Mouse (Mus musculus) thymus, adult 2 months (tissue): ENCODE data around the gene Msantd1.

Experiments used
- CTCF ChIP-seq: fragments of 200-500 bp; IDR thresholded peaks from 2 replicates; pipeline ENCODE4 v1.5.1; 2012; ENCODE audit warnings: mild to moderate bottlenecking, control low read depth, low read length, moderate library complexity, borderline replicate concordance; ENCODE audit not compliant: control insufficient read depth, poor library complexity, insufficient read depth; ENCODE audit errors: extremely low read depth
- POLR2A ChIP-seq: fragments of 200-500 bp; IDR thresholded peaks from 2 replicates; pipeline ENCODE4 v1.6.1; 2012; ENCODE audit warnings: mild to moderate bottlenecking, low read length, control low read depth, moderate library complexity; ENCODE audit not compliant: control insufficient read depth, poor library complexity, insufficient read depth; ENCODE audit errors: extremely low read depth

DNA sequence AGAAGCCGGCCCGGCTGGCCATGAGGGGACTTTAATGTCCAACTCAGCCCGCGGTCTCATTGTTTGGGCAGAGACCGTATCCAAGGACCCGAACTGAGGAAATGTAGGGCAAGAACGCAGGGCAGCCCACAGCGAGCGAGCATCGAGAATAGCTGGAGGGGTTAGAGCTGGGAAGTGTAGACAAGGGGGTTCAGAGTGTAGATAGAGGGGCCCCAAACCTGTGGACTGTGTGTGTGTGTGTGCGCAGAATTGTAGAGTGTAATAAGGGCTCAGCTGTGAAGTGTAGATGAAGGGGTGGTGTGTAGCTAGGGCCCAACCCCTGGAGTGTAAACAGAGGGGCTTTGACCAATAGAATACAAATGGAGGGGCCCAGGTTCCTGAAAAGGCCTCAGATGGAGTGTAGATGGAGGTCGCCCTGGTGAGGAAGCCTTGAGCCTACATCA is 42.0 kb downstream of the Msantd1 start:
- TF ChIP-seq POLR2A (no peak), CTCF (no peak)
